Mouse (Mus musculus) adrenal gland, postnatal 14 days (tissue): ENCODE measurements around the gene Tcp11l1. TPM values are rescaled to one million over a fixed set of nuclear protein-coding genes. Genes with fewer than 3 reads are reported as not detected.

Experiments used
- total RNA-seq: library from RNA; stranded (reverse); gene quantifications from 2 replicates; pipeline ENCODE4 v1.2.3, GENCODE M21; 2021

Tcp11l1 gene
- total RNA-seq, 1 experiment from 2014 or later: 9.0 TPM

Other genes starting within 250 kb of the Tcp11l1 start
- 176 and 225 TPM in 2 replicates for gene Hipk3, start 217.7 kb downstream of the Tcp11l1 start, total RNA-seq
- gene Cstf3, start 121.6 kb downstream of the Tcp11l1 start, total RNA-seq: 30.7 and 42.6 TPM in 2 replicates
- gene Pin1rt1, start 4.2 kb upstream of the Tcp11l1 start, total RNA-seq: not detected in 2 replicates
- 1.8 and 5.2 TPM in 2 replicates for gene Depdc7, start 30.7 kb upstream of the Tcp11l1 start, total RNA-seq
- gene Qser1, start 104.6 kb upstream of the Tcp11l1 start, total RNA-seq: 23.9 and 24.2 TPM in 2 replicates
- gene Prrg4, start 137.7 kb upstream of the Tcp11l1 start, total RNA-seq: 6.4 TPM in 2 replicates
- gene Ccdc73, start 155.6 kb upstream of the Tcp11l1 start, total RNA-seq: 4.4 and 4.7 TPM in 2 replicates